Mouse (Mus musculus) megakaryocyte, embryonic 14.5 days (primary cell): Measurements from ENCODE around the gene Gm15557. TPM values are rescaled to one million over a fixed set of nuclear protein-coding genes. Genes with fewer than 3 reads are reported as not detected.
"Not testable (repeated sequence)": the region's sequence is repeated elsewhere in the genome, so short reads cannot be mapped to it uniquely, and the experiment has no call there.

Experiments
- H3K27me3 ChIP-seq: replicated peaks from 2 replicates; pipeline ENCODE3; 2012; ENCODE audit warnings: inconsistent platforms
- H3K36me3 ChIP-seq: replicated peaks from 2 replicates; pipeline ENCODE3; 2012; ENCODE audit warnings: low read length, inconsistent platforms, mixed read lengths
- H3K4me1 ChIP-seq: 2 replicates; pipeline ENCODE4 v1.6.1; 2012; ENCODE audit warnings: inconsistent platforms
- H3K4me3 ChIP-seq: replicated peaks from 2 replicates; pipeline ENCODE3; 2012; ENCODE audit warnings: moderate library complexity, mild to moderate bottlenecking, inconsistent platforms
- H3K9me3 ChIP-seq: 2 replicates; pipeline ENCODE4 v1.6.1; 2012; ENCODE audit warnings: inconsistent platforms
- FLI1 ChIP-seq: IDR thresholded peaks from 2 replicates; pipeline ENCODE4 v1.6.1; 2012; ENCODE audit warnings: low read length, inconsistent platforms, mixed read lengths
- GATA1 ChIP-seq: IDR thresholded peaks from 3 replicates; pipeline ENCODE4 v1.6.1; 2012; ENCODE audit warnings: mixed read lengths, low read length, inconsistent platforms, borderline replicate concordance
- polyA plus RNA-seq: library from polyadenylated mRNA; stranded (reverse); fragments of >175 nt; gene quantifications from 2 replicates; pipeline ENCODE4 v1.2.3, GENCODE M21; 2012; ENCODE audit warnings: low replicate concordance; ENCODE audit not compliant: insufficient read depth

Gm15557 gene
- polyA plus RNA-seq, result not detected in 2 replicates

- no peak within 1 kb of the TSS for H3K4me3 ChIP-seq
- TF ChIP-seq FLI1 (no peak), GATA1 (no peak)
- H3K9me3 ChIP-seq, result no peaks in the 10 kb centered on the region
- peaks cover 18% of the 10 kb centered on the region for H3K4me1 ChIP-seq
- peaks cover 19% of the 10 kb centered on the region for H3K27me3 ChIP-seq
- no peaks in the 10 kb centered on the region for H3K36me3 ChIP-seq
Measured at GRCm38 (mm10) chr2:155940681-155941080, at the start of gene Gm15557. TSS of gene Gm15557 (plus strand) at chr2:155940728.

GRCm38 (mm10) chr2:155894307-155895045 is 46.1 kb upstream of the Gm15557 start:
- TF ChIP-seq FLI1 (no peak), GATA1 (no peak)
- H3K36me3 ChIP-seq, result peaks cover 77% of the 10 kb centered on the region
- H3K4me3 ChIP-seq, result no peak overlapping the region

DNA sequence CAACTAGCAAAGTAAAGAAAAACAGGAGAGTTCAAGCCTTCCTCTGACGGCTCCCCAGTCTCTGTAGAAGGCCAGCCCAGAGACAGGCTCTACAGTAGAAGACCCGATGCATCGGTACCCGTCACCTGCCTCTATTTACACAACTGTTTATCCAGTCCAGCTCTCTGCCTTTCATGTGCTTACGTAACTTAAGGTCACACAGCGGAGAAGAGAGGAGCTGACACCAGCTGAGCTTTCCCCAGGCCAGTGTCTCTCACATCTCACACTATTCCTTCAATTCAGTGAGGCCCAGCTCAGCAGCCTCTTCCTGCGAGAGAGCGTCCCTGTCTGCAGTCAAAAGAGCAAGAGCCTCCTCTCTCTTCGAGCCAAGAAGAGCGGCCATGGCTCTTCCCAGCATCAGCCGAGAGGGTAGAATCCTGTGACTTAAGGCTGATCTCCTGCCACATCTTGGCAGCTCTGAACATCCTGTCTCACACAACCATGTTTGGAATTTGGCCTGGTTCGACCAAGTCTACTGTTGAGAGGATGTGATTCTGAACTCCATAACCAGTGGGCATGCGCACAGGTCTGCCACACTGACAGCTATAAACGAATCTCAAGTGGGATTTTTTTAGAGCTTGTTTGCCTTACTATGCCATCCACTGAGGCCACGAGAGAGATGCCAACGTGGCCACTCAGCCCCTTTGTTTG is 45.3 kb upstream of the Gm15557 start:
- peaks cover 78% of the 10 kb centered on the region for H3K36me3 ChIP-seq
- H3K27me3 ChIP-seq, result no peaks in the 10 kb centered on the region
- H3K4me1 ChIP-seq, result no peaks in the 10 kb centered on the region
- no peaks in the 10 kb centered on the region for H3K9me3 ChIP-seq
- TF ChIP-seq GATA1 (no peak), FLI1 (no peak)
- H3K4me3 ChIP-seq, result no peak overlapping the region

More at GRCm38 (mm10) chr2:155894307-155895045, 46.1 kb upstream of the Gm15557 start:
- Histone ChIP-seq H3K9me3 (no peaks in the 10 kb centered on the region), H3K4me1 (no peaks in the 10 kb centered on the region), H3K27me3 (no peaks in the 10 kb centered on the region)

DNA sequence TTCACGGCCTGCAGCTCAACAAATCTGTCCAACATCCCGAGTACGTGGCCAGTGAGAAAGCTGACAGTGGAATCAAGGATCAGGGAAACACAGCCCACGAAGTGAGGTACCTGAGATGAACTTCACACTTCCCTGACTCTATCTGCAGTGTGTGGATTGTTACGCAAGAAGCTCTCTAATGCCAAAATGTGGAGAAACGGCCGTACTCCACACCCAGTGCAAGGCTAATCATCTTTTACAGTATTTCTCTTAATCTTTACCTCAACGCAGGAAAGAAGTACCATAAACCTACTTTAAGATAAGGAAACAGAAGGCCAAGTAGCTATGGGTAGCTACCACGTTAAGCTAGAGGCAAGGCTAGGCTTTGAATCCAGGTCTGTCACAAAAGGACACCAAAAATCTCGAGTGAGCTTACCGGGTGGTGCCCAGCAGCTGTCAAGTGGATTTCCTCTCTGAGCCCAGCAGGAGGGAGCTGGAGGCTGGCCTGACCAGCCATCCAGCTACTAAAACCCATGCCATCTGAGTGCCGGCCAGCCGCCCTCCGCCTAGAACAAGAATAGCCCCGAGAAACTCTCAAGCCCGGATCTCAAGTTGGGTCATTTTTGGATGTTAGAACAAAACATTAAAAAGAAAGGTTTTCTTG is 37.4 kb upstream of the Gm15557 start:
- Histone ChIP-seq H3K4me3 (no peak overlapping the region), H3K27me3 (no peaks in the 10 kb centered on the region), H3K36me3 (peaks cover 80% of the 10 kb centered on the region), H3K9me3 (no peaks in the 10 kb centered on the region), H3K4me1 (peaks cover 16% of the 10 kb centered on the region)
- TF ChIP-seq FLI1 (no peak), GATA1 (no peak)

GRCm38 (mm10) chr2:155903632-155904008 is 36.9 kb upstream of the Gm15557 start:
- Histone ChIP-seq H3K36me3 (peaks cover 80% of the 10 kb centered on the region), H3K27me3 (no peaks in the 10 kb centered on the region), H3K4me3 (no peak overlapping the region), H3K9me3 (no peaks in the 10 kb centered on the region), H3K4me1 (peaks cover 16% of the 10 kb centered on the region)
- TF ChIP-seq GATA1, result no peak
- TF ChIP-seq FLI1, result no peak

DNA sequence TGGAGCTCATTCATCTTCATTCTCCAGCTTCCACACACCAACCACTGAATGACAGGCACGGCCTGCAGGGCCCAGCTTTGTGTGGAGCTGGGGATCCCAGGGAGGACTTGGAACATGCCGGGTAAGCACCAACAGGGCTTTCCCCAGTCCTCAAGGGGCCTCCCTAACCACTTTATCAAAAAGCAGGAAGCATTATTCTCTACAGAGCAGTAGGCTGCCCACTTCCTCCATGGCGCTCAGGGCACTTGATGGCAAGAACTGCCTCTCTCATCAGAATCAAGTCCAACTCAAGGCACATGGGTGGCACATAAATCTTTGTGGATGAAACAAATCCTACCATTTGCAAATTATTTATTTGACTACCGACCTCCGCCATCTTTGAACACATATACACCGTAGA is 25.8 kb upstream of the Gm15557 start:
- Histone ChIP-seq H3K4me1 (peaks cover 38% of the 10 kb centered on the region), H3K4me3 (no peak overlapping the region), H3K9me3 (no peaks in the 10 kb centered on the region), H3K27me3 (no peaks in the 10 kb centered on the region), H3K36me3 (peaks cover 75% of the 10 kb centered on the region)
- TF ChIP-seq FLI1 (no peak), GATA1 (no peak)

- Histone ChIP-seq H3K36me3 (peaks cover 43% of the 10 kb centered on the region), H3K4me3 (no peak overlapping the region), H3K27me3 (no peaks in the 10 kb centered on the region), H3K4me1 (peaks cover 27% of the 10 kb centered on the region), H3K9me3 (no peaks in the 10 kb centered on the region)
- TF ChIP-seq GATA1 (no peak), FLI1 (no peak)
Measured at GRCm38 (mm10) chr2:155923143-155923542, 17.4 kb upstream of the Gm15557 start.

- not testable (repeated sequence) for H3K9me3 ChIP-seq
Measured at GRCm38 (mm10) chr2:155925213-155925612, 15.3 kb upstream of the Gm15557 start.

DNA sequence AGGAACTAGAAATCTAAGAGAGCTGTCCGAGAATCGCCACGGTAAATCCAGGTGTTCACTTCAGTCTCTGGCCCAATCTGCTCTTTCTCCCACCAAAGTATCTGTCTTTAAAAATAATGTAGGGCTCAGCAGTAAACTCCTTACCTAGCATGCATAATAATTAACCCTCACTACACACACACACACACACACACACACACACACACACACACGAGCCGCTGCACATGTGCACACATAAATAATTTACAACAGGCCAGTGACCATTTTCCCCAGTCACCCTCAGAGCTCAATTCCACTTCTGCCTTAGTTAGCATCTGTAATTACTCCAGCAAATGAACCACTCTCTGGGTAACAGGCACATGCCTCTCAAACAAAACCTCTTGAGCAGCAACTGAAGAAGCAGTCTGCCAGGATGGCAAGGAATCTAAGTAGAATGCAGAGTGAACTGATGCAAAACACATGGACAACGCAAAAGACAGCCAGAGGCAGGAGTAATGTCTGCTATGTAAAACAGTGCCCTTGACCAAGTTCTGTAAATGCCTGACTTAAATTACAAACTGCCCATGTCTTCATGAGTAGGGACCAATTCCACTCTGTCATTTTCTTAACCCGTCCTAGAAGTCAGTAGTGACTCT is 11.7 kb upstream of the Gm15557 start:
- Histone ChIP-seq H3K4me3 (peak overlapping the region; percentile 95), H3K9me3 (no peaks in the 10 kb centered on the region), H3K4me1 (peaks cover 42% of the 10 kb centered on the region), H3K27me3 (no peaks in the 10 kb centered on the region), H3K36me3 (peaks cover 12% of the 10 kb centered on the region)
- TF ChIP-seq FLI1, result no peak
- no peak for TF ChIP-seq GATA1

More at GRCm38 (mm10) chr2:155925213-155925612, 15.3 kb upstream of the Gm15557 start:
- Histone ChIP-seq H3K36me3 (peaks cover 33% of the 10 kb centered on the region), H3K4me1 (peaks cover 37% of the 10 kb centered on the region)
- H3K4me3 ChIP-seq, H3K27me3 ChIP-seq: not testable (repeated sequence)
